Mouse (Mus musculus) heart, adult 2 months (tissue): ENCODE results near the gene Cacna1h. TPM values are rescaled to one million over a fixed set of nuclear protein-coding genes. Genes with fewer than 3 reads are reported as not detected.

Experiments used
- DNase-seq, 2 experiments: peaks; one replicate each; pipeline ENCODE4 v3.0.0; 2021
- H3K27ac ChIP-seq: fragments of 200-600 bp; 2 replicates; pipeline ENCODE4 v1.8.1; 2022
- H3K27me3 ChIP-seq: fragments of 200-500 bp; 2 replicates; pipeline ENCODE4 v1.6.1; 2012; ENCODE audit warnings: mild to moderate bottlenecking, low read length, inconsistent platforms, mixed read lengths; ENCODE audit not compliant: control insufficient read depth, insufficient read depth
- H3K36me3 ChIP-seq: fragments of 200-500 bp; 2 replicates; pipeline ENCODE4 v1.6.1; 2012; ENCODE audit warnings: low read length, inconsistent platforms; ENCODE audit not compliant: control insufficient read depth, insufficient read depth
- H3K4me1 ChIP-seq: fragments of 200-500 bp; 2 replicates; pipeline ENCODE4 v1.6.1; 2011; ENCODE audit warnings: low read length; ENCODE audit not compliant: control insufficient read depth, insufficient read depth
- H3K4me3 ChIP-seq: fragments of 200-600 bp; 2 replicates; pipeline ENCODE4 v1.8.1; 2022
- H3K79me2 ChIP-seq: fragments of 200-500 bp; replicated peaks from 2 replicates; pipeline ENCODE4 v1.6.1; 2012; ENCODE audit warnings: mild to moderate bottlenecking, inconsistent platforms, low read length, moderate library complexity, mixed read lengths; ENCODE audit not compliant: control insufficient read depth, insufficient read depth
- H3K9ac ChIP-seq: fragments of 200-500 bp; 2 replicates; pipeline ENCODE4 v1.6.1; 2012; ENCODE audit warnings: low read depth, mild to moderate bottlenecking, control low read depth, inconsistent platforms, low read length, mixed read lengths
- CTCF ChIP-seq: fragments of 200-600 bp; IDR thresholded peaks from 2 replicates; pipeline ENCODE4 v1.8.1; 2022; ENCODE audit warnings: antibody characterized with exemption, mild to moderate bottlenecking, moderate library complexity
- EP300 ChIP-seq: fragments of 200-500 bp; IDR thresholded peaks from 2 replicates; pipeline ENCODE4 v1.6.1; 2011; ENCODE audit warnings: low read depth, low read length, control low read depth; ENCODE audit not compliant: insufficient read depth
- POLR2A ChIP-seq: fragments of 200-500 bp; IDR thresholded peaks from 2 replicates; pipeline ENCODE4 v1.6.1; 2011; ENCODE audit warnings: mild to moderate bottlenecking, low read depth, low read length, control low read depth; ENCODE audit not compliant: insufficient read depth
- WGBS: fragments of 180-500 bp; shearing (Covaris S2); methylation state at CpG from one replicate; pipeline ENCODE4 v1.1.7; 2018; 5-methylcytosine and 5-hydroxymethylcytosine counted together
- intact Hi-C: fragments of 180-260 bp; cut with DNase I; formaldehyde crosslinking; loops from one replicate; pipeline ENCODE4 v1.15.1; 2025
- polyA plus RNA-seq: library from polyadenylated mRNA; depleted of rRNA; stranded (reverse); fragments of >200 nt; gene quantifications from 2 replicates; pipeline ENCODE4 v1.2.3, GENCODE M21; 2012
- total RNA-seq, 2 experiments: library from RNA; stranded (reverse); gene quantifications; 2 replicates each; pipeline ENCODE4 v1.2.3; 2021

The Cacna1h gene
- total and polyA plus RNA-seq, 3 experiments: 4.5 to 20.4 (median 5.5) TPM

DNA sequence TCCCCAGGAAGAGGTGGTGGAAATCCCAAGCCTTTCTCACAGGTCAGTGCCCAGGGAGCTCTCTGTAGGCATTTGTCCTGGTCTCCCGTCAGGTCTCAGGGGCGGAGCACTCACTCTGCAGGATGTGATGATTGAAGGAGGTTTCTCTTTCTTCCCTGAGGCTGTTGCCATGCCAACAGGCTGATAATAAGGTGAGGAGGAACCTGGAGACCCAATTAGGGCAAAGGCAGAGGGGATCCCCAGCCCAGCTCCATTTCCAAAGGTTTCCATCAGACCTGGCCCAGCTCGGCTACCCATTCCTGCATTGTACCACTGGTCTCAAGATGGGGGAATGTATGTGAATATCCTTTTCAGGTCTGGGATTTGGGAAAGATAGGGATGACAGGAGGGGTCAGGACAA is 29.4 kb downstream of the Cacna1h start:
- 59% methylated on average over 3 of the region's 3 CpGs for WGBS
- H3K79me2 ChIP-seq: no peaks in the 10 kb centered on the region
- no peak overlapping the region for H3K9ac ChIP-seq
- no peaks in the 10 kb centered on the region; the same call in 1 of the 2 replicates for H3K4me1 ChIP-seq
- no peak overlapping the region for H3K27ac ChIP-seq
- H3K36me3 ChIP-seq: no peaks in the 10 kb centered on the region
- H3K27me3 ChIP-seq: no peaks in the 10 kb centered on the region
- H3K4me3 ChIP-seq: no peak overlapping the region
- DNase-seq: no peak
- no peak for TF ChIP-seq POLR2A
- TF ChIP-seq CTCF: no peak
- no peak for TF ChIP-seq EP300
- intact Hi-C loops: no loop called here

DNA sequence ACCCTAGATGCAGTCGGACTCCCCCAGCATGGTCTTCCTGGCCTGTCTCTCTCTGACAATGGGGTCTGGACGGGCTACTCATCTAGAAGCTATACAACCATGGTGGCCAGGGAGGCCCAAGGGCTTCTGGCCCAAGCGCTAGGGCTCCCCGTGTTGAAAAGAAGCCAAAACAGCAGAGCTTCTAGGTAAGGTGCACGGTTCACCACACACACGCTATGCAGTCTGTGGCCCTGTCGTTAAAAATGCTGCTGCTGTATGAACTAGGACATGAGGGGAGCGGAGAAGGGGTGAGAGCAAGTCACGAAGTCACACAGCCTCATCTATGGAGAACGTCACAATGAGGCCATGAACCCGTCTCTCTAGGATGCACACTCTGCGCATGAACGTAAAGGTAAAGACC is 31.4 kb downstream of the Cacna1h start:
- intact Hi-C loops: no loop called here
- DNase-seq: no peak
- Histone ChIP-seq H3K4me3 (no peak overlapping the region), H3K4me1 (no peaks in the 10 kb centered on the region), H3K27ac (no peak overlapping the region), H3K9ac (no peak overlapping the region), H3K79me2 (no peaks in the 10 kb centered on the region), H3K27me3 (no peaks in the 10 kb centered on the region), H3K36me3 (no peaks in the 10 kb centered on the region)
- 84% methylated on average over 13 of the region's 13 CpGs for WGBS
- TF ChIP-seq POLR2A (no peak), CTCF (no peak), EP300 (no peak)

DNA sequence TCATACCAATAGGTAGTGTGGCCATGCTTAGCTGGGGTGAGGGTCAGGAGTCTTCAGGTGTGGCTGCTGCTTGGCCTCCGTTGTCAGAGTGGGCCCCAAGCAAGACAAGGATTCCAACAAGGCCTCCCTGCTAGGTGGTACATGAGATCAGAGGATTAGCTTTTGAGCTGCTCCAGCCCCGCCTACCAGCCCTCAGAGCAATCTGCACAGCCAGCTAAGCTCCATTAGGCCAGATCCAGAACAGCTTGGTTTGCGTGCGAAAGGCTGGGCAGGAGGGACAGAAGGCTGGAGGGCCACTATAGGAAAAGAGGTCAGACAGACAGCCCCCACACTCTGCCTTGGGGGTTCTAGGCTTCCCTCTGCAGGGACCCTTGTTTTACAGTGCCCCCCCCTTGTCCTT is 32.1 kb downstream of the Cacna1h start:
- 66% methylated on average over 4 of the region's 4 CpGs for WGBS
- Histone ChIP-seq H3K4me3 (no peak overlapping the region), H3K79me2 (no peaks in the 10 kb centered on the region), H3K27ac (no peak overlapping the region), H3K27me3 (no peaks in the 10 kb centered on the region), H3K4me1 (no peaks in the 10 kb centered on the region), H3K9ac (no peak overlapping the region), H3K36me3 (no peaks in the 10 kb centered on the region)
- intact Hi-C loops: no loop called here
- no peak for DNase-seq
- TF ChIP-seq EP300 (no peak), POLR2A (no peak), CTCF (no peak)

DNA sequence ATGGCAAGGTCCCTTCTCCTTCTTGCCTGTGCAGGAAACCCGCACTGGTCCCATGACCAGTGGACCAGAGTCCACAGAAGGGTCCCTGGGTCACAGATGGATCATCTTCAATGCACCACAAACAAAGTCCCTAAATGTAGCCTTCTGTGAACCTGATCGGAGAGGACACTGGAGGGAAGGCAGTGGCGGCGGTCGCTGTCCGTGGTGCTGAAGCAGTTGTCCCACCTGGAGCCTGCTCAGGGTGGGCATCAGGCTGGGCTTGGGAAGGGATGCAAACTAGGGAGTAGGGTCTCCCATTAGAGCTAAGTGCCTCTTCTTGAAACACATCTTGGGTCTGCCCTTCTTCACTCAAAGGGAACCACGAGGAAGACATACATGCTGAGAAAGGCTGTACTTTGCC is 33.1 kb downstream of the Cacna1h start:
- TF ChIP-seq POLR2A (no peak), EP300 (no peak), CTCF (no peak)
- 6% methylated on average over 7 of the region's 7 CpGs for WGBS

DNA sequence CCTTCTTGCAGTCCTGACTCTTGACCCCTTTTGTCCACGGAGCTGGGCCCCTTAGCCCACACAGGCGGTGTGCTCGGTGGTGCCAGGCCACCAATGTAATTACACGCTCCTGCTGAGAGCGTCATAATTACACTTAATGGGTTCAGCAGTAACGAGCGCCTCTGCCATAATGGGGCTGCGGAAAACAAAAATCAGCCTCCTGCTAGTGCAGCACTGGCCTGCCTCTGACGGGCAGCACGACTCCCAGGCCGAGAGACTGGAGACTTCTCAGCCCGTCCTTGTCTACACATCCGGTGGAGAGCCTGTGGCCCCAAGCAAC is 35.1 kb downstream of the Cacna1h start:
- intact Hi-C loops: loop anchor here (1.0 to 5.0 kb wide), 3 partner anchors 34 to 300 kb away; partner anchors contain the start of gene Cacna1h
- 72% methylated on average over 13 of the region's 13 CpGs for WGBS

More for the DNA sequence above, 33.1 kb downstream of the Cacna1h start:
- no peak overlapping the region for H3K4me3 ChIP-seq
- H3K9ac ChIP-seq: no peak overlapping the region
- no peaks in the 10 kb centered on the region for H3K36me3 ChIP-seq
- H3K27me3 ChIP-seq: no peaks in the 10 kb centered on the region
- H3K27ac ChIP-seq: no peak overlapping the region
- DNase-seq: peak in 1 of 2 experiments; percentile 53
- H3K4me1 ChIP-seq: no peaks in the 10 kb centered on the region
- H3K79me2 ChIP-seq: no peaks in the 10 kb centered on the region
- intact Hi-C loops: no loop called here

DNA sequence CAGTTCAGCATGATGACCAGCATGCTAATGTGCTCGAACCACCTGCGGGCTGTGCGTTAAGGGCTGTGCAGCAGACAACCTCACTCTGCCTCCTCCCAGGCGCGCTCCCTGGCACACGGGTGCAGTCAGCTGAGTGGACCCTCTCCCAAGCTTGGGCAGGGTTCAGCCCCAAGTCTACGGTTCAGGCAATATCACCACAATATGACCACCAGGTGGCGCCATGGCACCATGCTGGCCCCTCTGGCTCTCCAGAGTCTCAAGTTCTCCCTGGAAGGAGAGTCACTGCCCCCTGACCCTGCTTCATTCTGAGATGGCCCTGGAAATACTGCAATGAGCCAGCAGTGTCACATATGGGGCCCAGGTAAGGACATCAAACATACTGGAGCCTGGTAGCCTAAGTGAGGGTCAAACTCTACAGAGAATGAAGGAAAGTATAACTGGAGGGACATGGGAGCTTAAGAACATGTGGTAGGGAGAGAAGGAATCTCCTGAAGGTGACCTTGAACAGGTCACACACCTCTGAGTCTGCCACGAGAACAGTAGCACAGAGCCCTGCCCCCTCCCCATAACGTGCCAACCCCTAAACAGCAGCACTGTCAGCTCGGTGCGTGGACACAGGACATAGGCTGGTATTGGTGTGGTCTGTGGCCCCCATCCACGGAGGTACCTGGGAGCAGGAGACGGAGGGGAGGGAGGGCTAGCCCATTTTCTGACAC is 35.6 kb downstream of the Cacna1h start:
- WGBS: 33% methylated on average over 14 of the region's 14 CpGs
- H3K4me3 ChIP-seq: no peak overlapping the region
- 0 out of 2 replicates have a peak, but pooled peaks have one; percentile 50 for TF ChIP-seq EP300
- TF ChIP-seq POLR2A: no peak
- peak; percentile 92 for TF ChIP-seq CTCF
- DNase-seq: peak; percentile 58 to 79
- H3K27ac ChIP-seq: no peak overlapping the region
- H3K36me3 ChIP-seq: no peaks in the 10 kb centered on the region
- no peaks in the 10 kb centered on the region for H3K79me2 ChIP-seq
- H3K4me1 ChIP-seq: no peaks in the 10 kb centered on the region
- intact Hi-C loops: loop anchor here (1.0 to 5.0 kb wide), 3 partner anchors 34 to 301 kb away; partner anchors contain the start of gene Cacna1h
- H3K9ac ChIP-seq: no peak overlapping the region
- H3K27me3 ChIP-seq: no peaks in the 10 kb centered on the region

More for the DNA sequence above, 35.1 kb downstream of the Cacna1h start:
- no peak overlapping the region for H3K27ac ChIP-seq
- no peak overlapping the region for H3K9ac ChIP-seq
- no peak overlapping the region for H3K4me3 ChIP-seq
- TF ChIP-seq EP300 (no peak), POLR2A (no peak)
- no peaks in the 10 kb centered on the region for H3K27me3 ChIP-seq
- H3K79me2 ChIP-seq: no peaks in the 10 kb centered on the region
- H3K4me1 ChIP-seq: no peaks in the 10 kb centered on the region
- no peaks in the 10 kb centered on the region for H3K36me3 ChIP-seq
- no peak for DNase-seq
